Mouse (Mus musculus): ENCODE results near the gene Trpc3. TPM values are rescaled to one million over a fixed set of nuclear protein-coding genes. Genes with fewer than 3 reads are reported as not detected.
"Not testable (repeated sequence)": the region's sequence is repeated elsewhere in the genome, so short reads cannot be mapped to it uniquely, and the experiment has no call there.

Trpc3 gene
- polyA plus RNA-seq, 1 experiment, result 15.8 TPM

DNA sequence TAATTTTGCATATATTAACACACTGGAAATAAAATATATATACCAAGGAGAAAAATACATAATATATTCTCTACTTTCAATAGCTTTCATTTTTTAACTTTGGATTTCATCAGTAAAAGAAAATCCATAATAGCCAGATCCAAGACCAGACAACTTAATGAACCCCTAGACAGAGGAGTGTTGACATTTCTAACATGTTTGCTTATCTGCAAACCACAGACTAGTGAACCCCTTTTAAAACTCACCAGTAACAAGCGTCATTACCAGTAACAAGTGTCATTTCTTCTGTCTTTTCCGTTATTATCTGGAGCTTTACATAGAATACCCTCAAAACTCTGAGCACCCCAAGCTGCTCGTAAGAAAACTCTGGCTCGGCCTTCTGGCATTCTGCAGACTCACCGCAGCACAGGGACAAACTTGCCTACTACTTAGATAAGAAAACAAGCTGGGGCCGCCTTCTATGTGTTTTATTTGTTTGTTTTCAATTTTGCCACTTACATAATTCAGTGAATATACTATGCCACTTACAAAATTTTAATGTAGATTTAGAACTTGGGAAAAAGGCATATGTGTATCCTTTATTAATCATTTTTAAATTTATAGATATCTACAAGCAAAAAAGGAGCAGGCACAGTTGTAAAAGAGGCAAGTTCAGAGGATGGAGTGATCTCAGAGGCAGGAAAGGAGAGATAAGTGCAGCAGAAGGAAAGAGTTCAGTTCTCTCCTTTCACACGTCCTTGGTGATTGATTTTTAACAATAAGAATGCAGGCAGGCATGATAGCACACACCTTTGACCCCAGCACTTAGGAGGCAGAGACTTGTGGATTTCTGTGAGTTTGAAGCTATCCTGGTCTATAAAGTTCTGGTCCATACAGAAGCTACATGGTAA, 83.8 kb downstream of the Trpc3 start:
- no peak for DNase-seq (ENCODE audit: extremely low spot score in 1 of 2, low spot score in 1 of 2)

DNA sequence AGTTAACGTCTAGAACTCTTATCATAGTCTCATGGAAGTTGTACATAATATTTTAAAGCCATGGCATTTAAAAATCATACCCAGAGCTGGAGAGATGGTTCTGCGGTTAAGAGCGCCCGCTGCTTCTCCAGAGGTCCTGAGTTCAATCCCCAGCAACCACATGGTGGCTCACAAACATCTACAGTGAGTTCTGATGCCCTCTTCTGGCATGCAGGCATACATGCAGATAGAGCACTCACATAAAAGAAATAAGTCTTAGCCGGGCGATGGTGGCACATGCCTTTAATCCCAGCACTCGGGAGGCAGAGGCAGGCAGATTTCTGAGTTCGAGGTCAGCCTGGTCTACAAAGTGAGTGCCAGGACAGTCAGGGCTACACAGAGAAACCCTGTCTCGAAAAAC, 90.2 kb downstream of the Trpc3 start:
- DNase-seq (ENCODE audit: extremely low spot score in 1 of 2, low spot score in 1 of 2), result not testable (repeated sequence)

DNA sequence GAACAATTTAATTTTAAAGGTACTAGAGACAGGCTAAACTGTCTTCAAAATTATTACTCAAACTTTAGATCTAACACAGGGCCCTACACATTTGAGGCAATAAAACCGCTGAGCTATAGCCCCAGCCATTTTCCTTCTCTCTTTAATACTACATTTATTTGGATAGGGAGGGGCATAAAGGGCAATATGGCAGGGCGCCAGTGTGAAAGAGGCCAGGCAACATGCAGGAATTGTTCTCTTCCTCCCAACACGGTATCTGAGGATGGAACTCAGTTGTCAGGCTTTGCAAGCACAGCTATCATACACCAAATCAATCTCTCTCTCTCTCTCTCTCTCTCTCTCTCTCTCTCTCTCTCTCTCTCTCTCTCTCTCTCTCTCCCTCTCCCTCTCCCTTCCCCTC, 91.2 kb downstream of the Trpc3 start:
- DNase-seq (ENCODE audit: extremely low spot score in 1 of 2, low spot score in 1 of 2), result no peak

- DNase-seq (ENCODE audit: extremely low spot score in 1 of 2, low spot score in 1 of 2), result peak; percentile 96 to 99
Observed at GRCm38 (mm10) chr3:36571827-36572378, 118.1 kb downstream of the Trpc3 start, which contains the start of gene Ccna2. TSS of gene Ccna2 (minus strand) at chr3:36572150.

DNA sequence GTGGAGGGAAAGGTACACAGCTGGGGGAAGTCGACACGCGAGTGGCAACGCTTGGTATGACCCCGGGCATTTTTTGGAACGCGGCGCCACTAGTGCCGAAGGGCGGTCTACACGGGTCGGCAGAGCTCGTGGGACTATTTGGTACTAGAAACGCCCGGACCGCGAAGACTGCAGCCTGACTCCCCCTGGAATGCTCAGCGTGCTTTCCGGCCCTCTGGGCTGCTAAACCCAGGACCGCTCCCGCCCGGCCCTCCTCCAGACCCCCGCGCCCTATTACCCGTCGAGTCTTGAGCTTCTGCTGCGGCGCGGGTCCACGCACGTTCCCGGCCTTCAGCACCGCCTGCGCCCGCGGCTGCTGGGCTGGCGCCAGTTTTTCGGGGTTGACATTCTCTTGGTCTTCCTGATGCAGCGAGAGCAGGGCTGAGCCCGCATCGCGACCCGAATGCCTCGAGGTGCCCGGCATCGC, 118.6 kb downstream of the Trpc3 start:
- DNase-seq (ENCODE audit: extremely low spot score in 1 of 2, low spot score in 1 of 2), result peak in 1 of 2 experiments; percentile 17

Other genes with a start within 250 kb of the Trpc3 start
- 97.6 and 113 TPM in 2 replicates for gene Anxa5, start 214.3 kb downstream of the Trpc3 start, polyA plus RNA-seq (2012; rRNA removed)
- gene 1810062G17Rik, start 214.2 kb downstream of the Trpc3 start, polyA plus RNA-seq (2012; rRNA removed), result 0.15 TPM in 1 of 2 replicates, not detected in the other
- 19.2 and 19.5 TPM in 2 replicates for gene Gm11549, start 168.4 kb downstream of the Trpc3 start, polyA plus RNA-seq (2012; rRNA removed)
- 34.5 and 39.7 TPM in 2 replicates for gene Exosc9, start 137.6 kb downstream of the Trpc3 start, polyA plus RNA-seq (2012; rRNA removed)
- 4.1 and 4.7 TPM in 2 replicates for gene Ccna2, start 118.0 kb downstream of the Trpc3 start, polyA plus RNA-seq (2012; rRNA removed)
- 18.1 and 19.5 TPM in 2 replicates for gene Bbs7, start 76.7 kb downstream of the Trpc3 start, polyA plus RNA-seq (2012; rRNA removed)
- 45.2 and 50.7 TPM in 2 replicates for gene 4932438A13Rik, start 172.9 kb upstream of the Trpc3 start, polyA plus RNA-seq (2012; rRNA removed)